Mouse (Mus musculus) adrenal gland, postnatal 36 days (tissue): ENCODE results near the gene AB124611. TPM values are rescaled to one million over a fixed set of nuclear protein-coding genes. Genes with fewer than 3 reads are reported as not detected.

ENCODE experiments used
- microRNA-seq: library from miRNA; unstranded; fragments of <30 nt; microRNA quantifications from one replicate; pipeline ENCODE4 v1.2.0, GENCODE M21; 2021
- total RNA-seq, 2 experiments: library from RNA; stranded (reverse); gene quantifications; 2 replicates each; pipeline ENCODE4 v1.2.3; 2021

AB124611 gene
- total RNA-seq, 2 experiments from 2014 or later: 1.5 to 2.9 TPM

Small RNA genes within 50 kb of the gene (microRNA-seq; reads per million reads assigned to microRNA genes)
- not detected for gene Mir199a-1

Other genes with a start within 250 kb of the AB124611 start
- gene Kri1, start 238.2 kb upstream of the AB124611 start, total RNA-seq: 10 to 100 TPM; 24.8 to 32.2 TPM
- 10 to 100 TPM; 14.2 to 16.0 TPM for gene Cdkn2d, start 234.8 kb upstream of the AB124611 start, total RNA-seq
- not detected for gene Ap1m2, start 213.8 kb upstream of the AB124611 start, total RNA-seq
- 10 to 100 TPM; 35.2 to 54.2 TPM for gene Slc44a2, start 205.5 kb upstream of the AB124611 start, total RNA-seq
- gene Ilf3, start 158.3 kb upstream of the AB124611 start, total RNA-seq: 10 to 100 TPM; 52.6 to 66.1 TPM
- gene Qtrt1, start 114.3 kb upstream of the AB124611 start, total RNA-seq: 10 to 100 TPM; 13.6 to 17.7 TPM
- 100 to 1,000 TPM in 1 of 2 experiments, 10 to 100 TPM in 1; 99.8 to 102 TPM for gene Dnm2, start 101.3 kb upstream of the AB124611 start, total RNA-seq
- gene Tmed1, start 15.9 kb upstream of the AB124611 start, total RNA-seq: 10 to 100 TPM; 30.3 to 39.1 TPM
- 10 to 100 TPM; 42.2 to 45.0 TPM for gene Carm1, start 20.7 kb downstream of the AB124611 start, total RNA-seq
- 10 to 100 TPM; 57.4 to 68.8 TPM for gene Timm29, start 66.5 kb downstream of the AB124611 start, total RNA-seq
- 10 to 100 TPM; 23.3 to 39.1 TPM for gene Yipf2, start 66.7 kb downstream of the AB124611 start, total RNA-seq
- gene Smarca4, start 90.0 kb downstream of the AB124611 start, total RNA-seq: 10 to 100 TPM; 74.6 to 80.8 TPM
- gene Ldlr, start 197.3 kb downstream of the AB124611 start, total RNA-seq: 100 to 1,000 TPM; 119 to 184 TPM
- 1 to 10 TPM; 2.3 to 3.9 TPM for gene Spc24, start 234.1 kb downstream of the AB124611 start, total RNA-seq